Mouse (Mus musculus) lung, postnatal 4 days (tissue): Measurements from ENCODE around the gene Marveld1.

ENCODE experiments used
- DNase-seq, 2 experiments: peaks; one replicate each; pipeline ENCODE4 v3.0.0; 2021

Gene Marveld1

DNA sequence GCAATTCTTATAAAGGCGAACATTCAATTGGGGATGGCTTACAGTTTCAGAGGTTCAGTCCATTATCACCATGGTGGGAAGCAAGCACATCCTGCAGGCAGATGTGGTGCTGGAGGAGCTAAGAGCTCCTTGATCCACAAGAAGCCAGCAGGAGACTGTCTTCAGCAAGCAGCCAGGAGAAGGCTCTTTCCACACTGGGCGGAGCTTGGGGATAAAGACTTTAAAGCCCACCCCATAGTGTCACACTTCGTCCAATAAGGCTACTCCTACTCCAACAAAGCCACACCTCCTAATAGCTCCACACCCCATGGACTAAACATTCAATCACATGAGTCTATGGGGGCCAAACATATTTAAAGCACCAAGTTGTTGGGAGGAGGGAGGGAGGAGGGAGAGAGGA is 5.2 kb upstream of the Marveld1 start:
- no peak for DNase-seq

DNA sequence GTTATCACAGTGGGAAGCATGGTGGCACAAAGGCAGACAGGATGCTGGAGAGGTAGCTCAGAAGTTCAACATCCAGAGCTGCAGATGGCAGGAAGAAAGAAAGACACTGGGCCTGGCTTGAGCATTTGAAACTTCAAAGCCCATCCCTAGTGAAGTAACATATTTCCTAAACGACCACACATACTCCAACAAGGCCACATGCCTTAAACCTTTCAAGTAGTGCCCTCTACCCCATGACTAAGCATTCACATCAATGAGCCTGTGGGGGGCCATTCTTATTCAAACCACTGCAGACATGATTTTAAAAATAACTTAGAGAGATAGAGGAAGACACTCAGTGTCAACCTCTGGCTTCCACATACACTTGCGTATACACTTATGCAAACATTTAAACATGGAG is 4.4 kb upstream of the Marveld1 start:
- no peak for DNase-seq

DNA sequence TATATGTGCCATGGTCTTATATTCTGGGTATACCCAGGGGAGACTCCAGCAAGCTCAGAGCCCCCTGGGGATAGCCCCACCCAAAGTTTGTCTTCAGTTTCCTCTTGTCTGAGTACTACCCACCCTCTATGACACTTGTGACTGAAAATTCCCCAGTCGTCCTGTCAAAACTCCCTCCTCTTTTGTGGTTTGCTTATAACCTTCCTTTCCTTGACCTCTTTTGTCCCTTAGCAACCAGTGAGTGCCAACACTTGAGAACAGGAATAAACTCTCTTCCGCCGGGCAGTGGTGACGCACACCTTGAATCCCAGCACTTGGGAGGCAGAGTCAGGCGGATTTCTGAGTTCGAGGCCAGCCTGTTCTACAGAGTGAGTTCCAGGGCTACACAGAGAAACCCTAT is 3.1 kb upstream of the Marveld1 start:
- peak in 1 of 2 experiments; percentile 51 for DNase-seq

DNA sequence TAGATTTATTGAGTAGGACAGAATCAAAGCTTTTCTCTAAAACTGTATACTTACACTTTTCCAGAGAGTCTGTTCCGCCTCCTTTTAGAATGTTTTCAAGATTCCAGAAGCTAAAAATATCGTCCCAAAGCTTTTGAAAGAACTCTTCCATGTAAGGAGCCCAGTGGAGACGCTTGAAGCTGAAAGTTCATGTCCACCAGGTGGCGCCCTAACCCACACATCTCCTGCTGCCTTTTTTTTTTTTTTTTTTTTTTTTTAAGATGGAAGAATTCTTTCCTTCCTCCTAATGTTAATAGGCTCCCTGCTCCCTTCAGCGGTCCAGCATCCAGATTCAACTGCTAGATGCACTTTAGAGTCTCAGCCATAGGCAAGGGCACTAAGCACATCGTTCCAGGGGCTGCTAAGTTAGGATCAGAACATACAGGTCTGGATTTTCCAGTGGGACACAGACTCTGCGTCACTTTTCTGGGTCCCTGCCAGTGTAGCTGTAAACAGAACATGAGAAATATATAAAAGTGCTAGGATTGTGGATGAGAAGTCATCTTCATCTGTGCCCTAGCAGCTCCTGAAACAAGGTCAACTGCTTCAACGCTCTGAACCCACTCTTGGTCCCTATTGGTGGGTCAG is 2.5 kb upstream of the Marveld1 start:
- DNase-seq = peak; percentile 89 to 90

DNA sequence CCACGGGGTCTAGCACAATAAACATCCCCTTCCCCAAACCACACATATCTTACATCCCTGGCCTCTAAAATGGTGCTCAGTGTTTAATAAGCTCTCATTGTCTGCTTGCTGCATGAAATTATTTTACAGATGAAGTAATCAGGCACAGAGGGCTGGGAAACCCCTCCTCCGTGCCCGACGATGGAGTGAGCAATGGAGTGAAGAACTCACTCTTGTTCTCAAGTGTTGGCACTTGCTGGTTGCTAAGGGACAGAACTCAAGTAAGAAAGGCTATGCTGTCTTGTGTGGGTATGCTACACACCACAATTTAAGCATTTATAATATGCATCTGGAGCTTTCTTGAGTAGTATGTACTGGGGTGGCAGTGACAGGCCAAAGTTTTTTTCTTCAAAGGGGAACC is 2.0 kb upstream of the Marveld1 start:
- DNase-seq = peak; percentile 57 to 65

DNA sequence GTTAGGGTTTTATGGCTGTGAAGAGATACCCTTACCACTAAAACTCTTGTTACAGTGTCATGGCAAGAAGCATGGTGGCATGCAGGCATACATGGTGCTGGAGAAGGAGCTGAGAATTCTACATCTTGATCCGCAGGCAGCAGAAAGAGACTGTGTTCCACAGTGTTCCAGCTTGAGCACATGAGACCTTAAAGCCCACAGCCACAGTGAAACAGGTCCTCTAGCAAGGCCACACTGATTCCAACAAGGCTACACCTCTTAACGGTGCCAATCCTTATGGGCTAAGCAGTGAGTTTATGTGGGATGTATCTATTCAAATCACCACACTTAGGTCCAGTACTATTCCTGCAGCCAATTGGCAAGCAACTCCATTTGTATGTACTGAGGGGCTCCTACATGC is 1.5 kb upstream of the Marveld1 start:
- DNase-seq = no peak

DNA sequence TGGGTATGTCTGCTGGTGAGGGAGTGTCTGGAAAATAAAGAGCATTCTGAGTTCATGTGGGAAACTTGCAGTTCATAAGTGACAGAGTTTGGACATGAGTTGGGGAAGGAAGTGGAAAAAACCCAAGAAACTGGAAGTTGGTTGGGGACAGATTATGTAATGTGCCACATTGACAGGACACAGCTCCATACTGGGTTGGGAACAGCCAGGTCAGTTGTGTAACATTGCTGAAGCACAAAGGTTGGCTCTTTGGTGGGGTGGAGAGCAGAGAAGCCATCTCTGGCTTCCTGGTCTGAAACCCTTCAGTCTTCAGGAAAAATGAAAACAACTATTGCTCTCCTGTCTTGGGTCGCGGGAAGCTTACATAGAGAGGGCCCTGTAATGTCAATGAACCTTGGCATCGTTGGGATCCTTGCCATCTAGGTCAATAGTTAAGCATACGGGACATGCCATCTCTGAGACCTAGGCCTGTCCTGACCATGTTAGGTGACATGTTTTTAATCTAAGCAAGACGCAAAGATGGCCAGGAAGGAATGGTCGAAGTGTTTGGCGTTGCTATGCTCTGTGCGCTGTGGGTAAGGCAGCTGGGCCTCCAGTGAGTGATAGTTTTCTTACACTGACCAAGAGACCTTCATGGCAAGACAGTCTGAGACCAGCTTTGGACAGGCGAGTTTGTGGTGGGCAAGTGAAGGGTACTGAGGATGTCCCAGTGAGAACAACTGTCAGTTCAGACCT is 757 bp upstream of the Marveld1 start:
- DNase-seq = no peak

DNA sequence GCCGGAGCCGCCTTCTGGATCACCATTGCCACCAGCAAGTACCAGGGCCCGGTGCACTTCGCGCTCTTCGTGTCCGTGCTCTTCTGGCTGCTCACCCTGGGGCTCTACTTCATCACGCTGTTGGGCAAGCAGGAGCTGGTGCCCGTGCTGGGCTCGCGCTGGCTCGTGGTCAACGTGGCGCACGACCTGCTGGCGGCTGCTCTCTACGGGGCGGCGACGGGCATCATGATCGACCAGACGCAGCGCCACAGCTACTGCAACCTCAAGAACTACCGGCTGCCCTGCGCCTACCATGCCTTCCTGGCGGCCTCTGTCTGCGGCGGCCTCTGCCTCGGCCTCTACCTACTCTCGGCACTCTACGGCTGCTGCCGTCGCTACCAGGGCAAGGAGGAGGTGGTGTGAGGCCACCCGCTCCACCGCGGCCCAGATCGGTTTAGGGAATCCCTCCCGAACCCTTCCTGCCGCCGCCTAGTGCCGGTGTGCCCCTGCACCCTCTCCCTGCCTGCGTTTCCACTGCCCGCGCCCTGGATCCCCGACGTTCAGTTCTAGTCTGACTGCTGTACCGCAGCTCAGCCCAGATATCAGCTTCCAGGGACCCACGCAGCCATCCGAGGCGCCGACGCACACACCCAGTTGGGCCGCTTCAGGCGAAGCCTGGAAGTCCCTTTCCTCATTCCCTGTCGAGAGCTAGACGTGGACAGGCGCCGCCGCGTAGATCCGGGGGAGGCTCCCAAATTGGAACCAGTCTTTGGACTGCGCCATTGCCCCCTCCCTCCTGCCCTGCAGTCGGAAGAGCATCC is 769 bp downstream of the Marveld1 start:
- peak; percentile 79 to 89 for DNase-seq

DNA sequence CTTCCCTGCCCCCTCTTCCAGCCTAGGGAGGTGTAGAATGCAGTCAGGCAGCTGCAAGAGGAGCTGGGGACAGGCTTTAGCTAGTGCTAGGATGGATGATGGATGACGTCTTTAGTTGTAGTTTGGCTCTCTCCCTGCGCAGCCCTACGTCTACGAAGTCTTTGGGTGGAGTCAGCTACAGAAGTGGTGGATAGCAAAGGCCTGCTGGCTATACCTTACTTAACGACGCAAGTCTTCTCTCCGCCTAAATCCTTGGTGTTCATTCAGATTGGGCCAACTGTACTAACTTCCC is 1.3 kb downstream of the Marveld1 start:
- DNase-seq = no peak

DNA sequence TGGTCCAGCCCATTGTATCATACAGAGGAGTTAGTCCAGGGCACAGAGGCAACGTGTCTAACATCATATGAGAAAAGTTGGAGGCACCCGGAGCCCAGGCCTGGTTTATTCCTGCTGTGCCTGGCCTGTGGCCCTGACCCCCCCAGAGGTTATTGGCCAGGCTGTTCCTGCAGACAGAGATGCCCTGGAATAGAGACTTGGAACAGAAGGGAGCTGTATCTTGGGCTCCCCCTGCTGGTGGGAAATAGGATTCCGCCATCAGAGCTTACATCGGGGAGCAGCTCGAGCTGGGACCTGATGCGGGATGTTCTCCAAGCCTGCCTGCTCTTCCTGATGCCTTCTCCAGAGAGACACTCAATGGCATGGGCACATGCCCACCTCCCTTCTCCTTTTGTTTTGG is 4.8 kb downstream of the Marveld1 start:
- DNase-seq = peak; percentile 88 to 90

DNA sequence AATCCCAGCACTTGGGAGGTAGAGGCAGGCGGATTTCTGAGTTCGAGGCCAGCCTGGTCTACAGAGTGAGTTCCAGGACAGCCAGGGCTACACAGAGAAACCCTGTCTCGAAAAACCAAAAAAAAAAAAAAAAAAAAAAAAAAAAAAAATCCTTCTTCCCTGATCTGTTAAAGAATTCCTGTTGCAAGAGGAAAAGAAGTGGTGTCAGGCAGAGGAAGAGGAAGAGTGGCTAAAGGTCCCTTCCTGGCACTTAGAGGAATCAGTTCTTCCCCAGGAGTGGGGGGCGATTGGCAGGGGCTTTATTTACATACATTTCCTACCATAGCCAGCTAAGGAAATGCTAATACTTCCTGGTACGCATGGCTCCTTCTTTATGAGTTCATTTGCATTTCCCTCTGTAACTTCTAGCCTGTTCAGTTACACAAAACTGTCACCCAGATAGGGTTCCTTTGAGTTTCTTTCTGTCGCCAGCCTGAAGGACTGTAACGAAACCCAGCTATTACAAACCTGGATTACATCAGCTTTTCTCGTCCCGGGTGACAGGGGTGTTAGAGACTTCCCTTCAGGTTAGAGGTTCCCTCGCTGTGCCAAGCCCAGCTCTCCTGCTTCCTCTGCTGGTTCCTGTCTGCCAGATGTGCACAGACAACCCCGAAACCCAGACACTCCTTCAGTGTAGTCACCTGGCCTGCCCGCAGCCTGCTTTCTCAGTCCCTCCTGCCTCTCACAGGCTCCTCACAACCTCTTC is 10.5 kb downstream of the Marveld1 start:
- DNase-seq = no peak

DNA sequence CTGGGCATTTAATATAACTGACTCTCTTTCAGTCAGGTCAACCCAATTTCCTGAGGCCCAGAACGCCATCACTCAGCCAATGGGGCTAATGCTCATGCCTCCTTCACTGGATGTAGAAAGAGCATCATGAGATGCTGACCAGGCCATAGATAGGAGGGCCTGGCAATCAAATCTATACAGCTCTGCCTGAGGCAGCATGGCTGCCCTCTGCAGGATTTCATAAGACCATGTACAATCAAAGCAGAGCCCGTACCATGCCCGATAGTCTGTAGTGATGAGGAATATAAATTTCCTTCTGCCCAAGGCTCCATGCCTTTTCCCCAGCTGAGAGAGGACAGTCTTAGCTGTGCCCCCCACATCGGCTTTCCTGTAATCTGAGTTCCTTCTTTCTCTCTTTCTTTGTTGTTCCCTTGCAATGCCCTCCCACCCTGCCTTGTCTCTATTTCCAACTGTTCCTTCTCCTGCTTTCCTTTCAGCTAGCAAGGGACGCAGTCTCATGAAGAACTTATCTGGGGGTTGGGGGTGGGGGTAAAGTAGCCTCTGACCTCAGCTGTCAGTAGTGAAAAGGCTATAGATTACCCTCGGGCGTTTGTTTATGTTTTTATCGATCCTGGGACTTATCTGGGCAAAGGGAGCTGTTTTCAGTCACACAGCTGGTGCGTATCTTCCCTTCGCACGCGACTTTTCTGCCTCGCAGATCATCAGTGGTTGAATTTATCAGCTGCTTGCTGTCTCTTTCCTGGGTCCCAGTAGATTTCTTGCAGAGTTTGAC is 11.2 kb downstream of the Marveld1 start:
- DNase-seq = no peak

DNA sequence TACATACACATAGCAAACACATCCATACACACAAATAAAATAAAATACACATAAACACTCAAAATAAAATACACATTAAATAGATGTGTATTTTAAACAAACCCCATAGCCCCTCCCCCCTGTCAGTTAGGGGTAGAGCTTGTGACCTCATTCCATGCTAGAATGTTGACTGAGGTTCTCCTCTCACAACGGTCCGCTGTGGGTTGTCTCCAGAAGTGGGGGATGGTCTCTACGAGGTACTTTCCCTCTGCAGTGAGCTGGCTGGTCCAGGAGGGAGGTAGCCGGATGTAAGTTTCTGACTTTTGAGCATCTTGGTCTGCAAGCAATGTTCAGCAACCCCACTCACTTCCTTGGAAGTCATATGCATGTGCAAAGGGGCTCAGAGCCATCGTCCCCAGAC is 16.6 kb downstream of the Marveld1 start, which contains the start of gene Zfyve27:
Gene Zfyve27 (plus strand): TSS at position 188 of the 400 bp plus-strand sequence.
- DNase-seq = no peak

DNA sequence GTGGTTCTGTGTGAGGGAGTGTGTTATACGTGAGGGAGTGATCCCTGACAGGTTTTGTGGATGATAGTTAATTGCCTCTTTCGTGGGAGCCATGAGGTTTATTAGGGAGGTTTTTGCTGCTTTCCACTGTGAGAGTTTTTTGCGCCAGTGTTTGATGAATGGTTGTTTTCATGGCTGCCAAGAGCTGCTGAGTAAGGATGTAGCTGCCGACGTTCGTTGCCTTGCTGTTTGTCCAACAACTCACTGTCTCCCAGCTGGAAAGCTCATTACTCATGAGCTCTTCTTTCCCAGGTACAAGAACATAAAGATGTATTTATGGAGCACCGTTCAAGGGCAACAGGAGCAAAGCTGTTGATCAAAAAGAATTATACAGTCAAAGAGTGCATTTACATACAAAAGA is 17.0 kb downstream of the Marveld1 start:
- no peak for DNase-seq

DNA sequence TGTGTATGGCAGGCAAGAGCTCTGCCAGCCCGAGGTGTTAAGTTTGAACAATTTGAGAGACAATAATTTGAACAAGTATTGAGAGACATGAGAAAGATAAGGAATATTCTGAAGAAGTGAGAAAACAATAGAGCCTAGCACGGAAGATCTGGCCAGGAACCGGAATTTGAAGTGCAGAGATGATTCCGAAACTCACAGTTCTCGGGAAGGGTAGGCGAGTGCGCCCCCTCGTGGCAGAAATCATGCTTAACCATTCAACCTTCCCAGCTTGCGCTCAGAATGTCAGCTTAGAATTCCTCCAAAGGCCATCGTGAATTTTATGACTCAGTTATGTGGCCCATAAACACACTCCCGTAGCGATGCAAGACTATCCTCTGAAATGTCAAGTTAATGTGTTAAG is 18.9 kb downstream of the Marveld1 start:
- peak; percentile 84 to 90 for DNase-seq

DNA sequence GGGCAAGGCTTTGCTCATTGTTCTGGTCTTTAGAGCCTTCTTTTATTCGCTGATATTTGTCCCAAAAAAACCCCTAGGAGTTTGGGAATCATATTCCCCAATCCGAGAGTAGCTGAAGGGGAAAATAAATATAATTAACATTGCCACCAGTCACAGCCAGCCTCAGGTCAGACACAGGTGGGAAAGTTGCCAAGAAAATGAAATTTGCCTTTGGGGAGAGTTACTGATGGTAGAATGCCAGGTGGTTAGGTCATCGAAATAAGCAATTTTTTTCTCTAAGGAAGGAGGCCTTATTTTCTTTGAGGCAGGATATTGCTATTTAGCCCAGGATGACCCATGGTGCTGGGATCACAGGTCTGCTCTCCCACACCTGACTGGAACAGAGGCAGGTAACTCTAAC is 19.6 kb downstream of the Marveld1 start:
- no peak for DNase-seq

DNA sequence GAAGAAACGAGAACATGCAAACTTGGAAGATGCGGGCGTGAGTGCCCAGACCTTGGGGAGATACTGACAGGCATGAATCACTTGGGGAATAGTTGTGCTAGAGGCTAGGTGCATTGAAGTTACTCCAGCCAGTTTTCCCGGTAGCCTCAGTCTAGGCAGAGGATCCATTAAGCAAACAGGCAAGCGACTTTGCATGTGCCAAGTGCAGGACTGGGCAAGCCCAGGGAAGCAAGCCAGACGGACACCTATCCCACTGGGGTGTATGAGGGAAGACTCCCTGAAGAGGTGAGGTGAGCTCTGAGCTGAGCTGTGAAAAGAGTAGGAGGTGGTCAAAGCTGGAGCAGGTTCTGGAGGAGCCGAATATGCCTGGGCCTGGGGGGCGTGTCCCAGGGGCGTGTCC is 20.3 kb downstream of the Marveld1 start:
- no peak for DNase-seq

DNA sequence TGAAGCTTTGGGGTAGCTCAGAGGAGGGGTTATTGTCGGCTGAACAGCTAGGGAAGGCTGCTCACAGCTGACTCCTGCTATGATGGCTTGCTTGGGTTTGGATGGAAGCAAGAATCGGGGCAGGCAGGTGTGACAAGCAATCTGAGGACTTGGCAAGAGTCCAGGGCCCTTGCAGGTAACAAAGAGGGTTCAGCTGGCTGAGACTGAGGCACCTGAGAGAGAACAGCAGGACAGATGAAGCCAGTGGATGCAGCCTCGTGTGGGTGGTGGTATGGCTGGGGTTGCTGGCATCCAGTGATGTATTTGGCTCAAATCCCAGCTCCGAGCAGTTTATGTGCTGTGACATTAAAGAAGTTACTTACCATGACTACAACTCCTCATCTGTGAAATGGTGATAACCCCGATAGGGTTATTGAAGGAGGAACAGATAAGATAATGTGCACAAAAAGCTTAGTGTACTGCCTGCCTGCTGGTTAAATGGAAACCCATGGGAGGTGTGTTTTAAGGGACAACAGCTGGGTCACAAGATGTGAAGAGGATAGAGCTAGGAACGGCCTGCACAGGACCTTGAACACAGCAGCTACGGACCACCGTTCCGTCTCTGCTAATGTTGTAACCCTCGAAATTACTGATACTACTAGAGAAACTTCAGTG is 22.2 kb downstream of the Marveld1 start:
- no peak for DNase-seq

DNA sequence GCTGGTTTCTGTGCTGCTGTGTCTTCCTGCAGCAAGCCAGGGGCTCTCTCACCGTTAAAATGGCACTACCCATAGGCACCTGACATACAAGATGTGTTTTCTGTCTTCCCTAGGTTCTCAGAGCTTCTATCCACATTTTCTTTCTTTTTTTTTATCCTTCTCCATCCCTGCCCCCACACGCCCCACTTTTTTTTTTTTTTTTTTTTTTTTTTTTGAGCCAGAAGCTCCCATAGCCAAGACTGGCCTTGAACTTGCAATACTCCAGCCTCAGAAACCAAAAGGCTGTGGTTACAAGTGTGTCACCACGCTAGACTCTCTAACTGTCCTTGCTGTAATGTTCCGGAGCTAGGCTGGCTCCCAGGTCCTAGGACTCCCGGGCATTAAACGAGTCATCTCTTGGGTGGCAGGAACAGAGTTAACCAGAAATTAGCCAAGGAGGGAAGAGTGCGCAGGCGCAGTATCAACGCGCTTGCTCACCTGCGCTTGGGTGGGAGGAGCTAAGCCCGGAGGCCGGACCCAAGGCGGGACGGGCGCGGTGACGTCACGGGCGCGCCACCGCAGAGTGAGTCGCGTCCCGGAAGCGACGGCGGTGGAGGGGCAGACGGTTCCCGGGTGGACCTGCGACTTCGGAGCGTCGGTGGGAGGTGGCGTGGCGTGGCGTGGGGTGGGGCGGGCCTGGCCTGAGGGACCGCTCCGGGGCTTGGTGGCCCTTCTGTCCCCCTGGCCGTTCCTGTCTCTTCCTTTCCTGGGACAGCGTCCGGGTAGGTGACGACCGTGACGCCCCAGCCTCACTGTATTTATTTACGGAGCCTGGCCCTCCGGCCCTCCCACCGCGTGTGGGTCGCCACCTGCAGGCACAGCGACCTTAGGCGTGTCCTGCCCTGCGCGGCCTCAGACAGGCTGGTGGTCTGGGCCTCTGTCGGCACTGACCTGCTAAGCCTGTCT is 23.1 kb downstream of the Marveld1 start:
- DNase-seq = peak; percentile 94 to 95

DNA sequence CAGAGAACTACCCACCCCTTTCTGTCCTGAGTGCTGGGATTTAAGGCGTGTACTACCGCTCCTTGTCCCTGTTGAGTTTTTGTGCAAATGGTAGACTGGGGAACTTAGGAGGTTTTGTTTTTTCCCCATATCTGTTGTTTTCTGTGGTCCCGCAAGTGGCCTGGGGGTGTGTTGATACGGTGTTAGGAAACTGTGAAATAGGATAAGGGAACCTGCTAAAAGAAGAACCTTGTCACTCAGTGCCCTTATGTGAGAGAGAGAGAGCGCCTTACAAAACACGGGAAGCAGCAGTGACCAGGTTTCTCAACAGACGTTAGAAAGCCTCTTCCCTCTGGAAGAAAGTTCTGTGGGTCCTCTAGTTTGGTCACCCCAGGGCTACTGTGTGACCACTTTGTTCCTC is 29.6 kb downstream of the Marveld1 start:
- no peak for DNase-seq

DNA sequence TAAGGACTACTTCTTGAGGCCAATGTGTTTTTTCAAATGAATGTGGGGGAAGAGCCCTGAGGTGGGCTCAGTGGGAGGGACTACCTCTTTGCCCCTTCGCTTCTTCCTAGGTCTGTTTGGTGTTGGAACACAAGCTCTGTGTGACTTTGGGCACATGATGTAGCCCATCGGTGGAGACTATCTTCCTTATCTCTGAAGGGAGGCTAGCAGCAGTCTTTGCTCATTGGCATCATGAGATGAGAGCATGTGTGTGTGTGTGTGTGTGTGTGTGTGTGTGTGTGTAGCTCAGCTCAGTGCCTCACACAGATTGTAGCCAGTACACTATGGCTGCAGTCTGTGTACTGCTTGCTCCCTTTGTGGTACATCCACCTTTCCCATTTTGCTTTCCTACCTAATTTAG is 30.3 kb downstream of the Marveld1 start:
- no peak for DNase-seq
